In genomic region chr10:80262776-80263365, GRCm38 (mm10) we compare ENCODE assay signal across 23 mouse cellular contexts. TPM values are rescaled to one million over a fixed set of nuclear protein-coding genes. Genes with fewer than 3 reads are reported as not detected.
DNase-seq lines count a peak whose midpoint lies in the region; ATAC-seq and TF ChIP-seq lines count a peak whose summit lies in the region.
"Had no signal": no experiment of that assay in that cellular context is flagged by ENCODE, and none has a peak within 500 bp of the region (broad histone marks: within the 10 kb centered on the region; RNA-seq: fewer than 3 reads in every experiment).

No protein-coding gene starts in this region.

- no peak overlapping the region for H3K4me2 ChIP-seq in forebrain, embryonic 12.5 days
- 0 out of 2 replicates have a peak overlapping the region, but pooled peaks have one; percentile 81 for H3K4me2 ChIP-seq in kidney, postnatal 0 days (ENCODE audit: low read length)
- no peak overlapping the region for H3K4me2 ChIP-seq in kidney, embryonic 15.5 days
- no peak overlapping the region for H3K4me2 ChIP-seq in liver, embryonic 16.5 days (ENCODE audit: low read depth, low read length)
- H3K4me2 ChIP-seq: midbrain, embryonic 13.5 days had no signal

- peak overlapping the region; percentile 21; the same call in 1 of the 2 replicates for H3K4me3 ChIP-seq in forebrain, embryonic 10.5 days
- H3K4me3 ChIP-seq in forebrain, embryonic 12.5 days (replicated peaks): no peak overlapping the region
- no peak overlapping the region for H3K4me3 ChIP-seq in kidney, postnatal 0 days (replicated peaks; ENCODE audit: low read depth, low read length)
- no peak overlapping the region for H3K4me3 ChIP-seq in kidney, embryonic 15.5 days (replicated peaks)
- 0 out of 2 replicates have a peak overlapping the region, but pooled peaks have one; percentile 13 for H3K4me3 ChIP-seq in embryonic facial prominence, embryonic 10.5 days
- H3K4me3 ChIP-seq in liver, embryonic 16.5 days (ENCODE audit: low read depth, low read length): no peak overlapping the region
- H3K4me3 ChIP-seq: midbrain, embryonic 13.5 days had no signal

- H3K27ac ChIP-seq in forebrain, embryonic 10.5 days: no peak overlapping the region
- H3K27ac ChIP-seq in forebrain, embryonic 12.5 days: no peak overlapping the region
- no peak overlapping the region for H3K27ac ChIP-seq in kidney, postnatal 0 days
- H3K27ac ChIP-seq in kidney, embryonic 15.5 days: no peak overlapping the region
- H3K27ac ChIP-seq in embryonic facial prominence, embryonic 10.5 days (replicated peaks): no peak overlapping the region
- H3K27ac ChIP-seq in liver, embryonic 16.5 days (ENCODE audit: low read length): peak overlapping the region; percentile 45; the same call in 1 of the 2 replicates
- H3K27ac ChIP-seq: midbrain, embryonic 13.5 days had no signal

- no peak overlapping the region for H3K9ac ChIP-seq in forebrain, embryonic 12.5 days
- no peak overlapping the region for H3K9ac ChIP-seq in kidney, postnatal 0 days (ENCODE audit: low read depth, low read length)
- no peak overlapping the region for H3K9ac ChIP-seq in kidney, embryonic 15.5 days
- H3K9ac ChIP-seq in liver, embryonic 16.5 days (ENCODE audit: low read depth, low read length): no peak overlapping the region
- H3K9ac ChIP-seq: hindbrain, embryonic 14.5 days; midbrain, embryonic 13.5 days had no signal

- H3K4me1 ChIP-seq in forebrain, embryonic 10.5 days: peaks cover 76% of the 10 kb centered on the region
- H3K4me1 ChIP-seq in forebrain, embryonic 12.5 days: peaks cover 59% of the 10 kb centered on the region
- peaks cover 29% of the 10 kb centered on the region for H3K4me1 ChIP-seq in kidney, postnatal 0 days (replicated peaks; ENCODE audit: insufficient read depth, low read length)
- peaks cover 65% of the 10 kb centered on the region for H3K4me1 ChIP-seq in kidney, embryonic 15.5 days
- peaks cover 70% of the 10 kb centered on the region for H3K4me1 ChIP-seq in embryonic facial prominence, embryonic 10.5 days
- peaks cover 70% of the 10 kb centered on the region for H3K4me1 ChIP-seq in liver, embryonic 16.5 days (ENCODE audit: control insufficient read depth, low read depth, low read length)

- DNase-seq in forebrain, embryonic 10.5 days (ENCODE audit: extremely low spot score, low spot score): no peak
- no peak for DNase-seq in kidney, postnatal 0 days (ENCODE audit: low spot score)
- no peak for DNase-seq in embryonic facial prominence, embryonic 10.5 days (ENCODE audit: low spot score)
- DNase-seq in Muller cell, postnatal 12 days (ENCODE audit: inconsistent ontology term): no peak
- no peak for DNase-seq in urinary bladder, postnatal 10 days (ENCODE audit: low spot score)
- DNase-seq: adrenal gland, adult 2 months; cerebellum, adult 2 months; gastrocnemius, postnatal 14 days; heart, adult 2 months; heart, postnatal 4 days; layer of hippocampus, adult 9-11 months; left cerebral cortex, postnatal 4 days had no signal

- H3K27me3 ChIP-seq in forebrain, embryonic 10.5 days (ENCODE audit: poor library complexity, severe bottlenecking): peaks cover 12% of the 10 kb centered on the region
- H3K27me3 ChIP-seq in forebrain, embryonic 12.5 days: no peaks in the 10 kb centered on the region
- H3K27me3 ChIP-seq in kidney, postnatal 0 days (ENCODE audit: insufficient read depth, low read length): no peaks in the 10 kb centered on the region
- no peaks in the 10 kb centered on the region for H3K27me3 ChIP-seq in kidney, embryonic 15.5 days
- H3K27me3 ChIP-seq in embryonic facial prominence, embryonic 10.5 days (replicated peaks; ENCODE audit: low read depth, poor library complexity, severe bottlenecking): peaks cover 10% of the 10 kb centered on the region; the same call in 1 of the 2 replicates
- H3K27me3 ChIP-seq in liver, embryonic 16.5 days (ENCODE audit: control insufficient read depth, insufficient read depth, low read depth, low read length): no peaks in the 10 kb centered on the region
- H3K27me3 ChIP-seq: embryonic facial prominence, embryonic 13.5 days; limb, embryonic 15.5 days; midbrain, embryonic 13.5 days had no signal

- peaks cover 33% of the 10 kb centered on the region for H3K36me3 ChIP-seq in forebrain, embryonic 10.5 days (replicated peaks)
- H3K36me3 ChIP-seq in forebrain, embryonic 12.5 days (replicated peaks): peaks cover 17% of the 10 kb centered on the region; the same call in 1 of the 2 replicates
- 0 out of 2 replicates have a peak, but pooled peaks cover 12% of the 10 kb centered on the region for H3K36me3 ChIP-seq in kidney, postnatal 0 days (ENCODE audit: insufficient read depth, low read length)
- peaks cover 23% of the 10 kb centered on the region for H3K36me3 ChIP-seq in kidney, embryonic 15.5 days
- peaks cover 29% of the 10 kb centered on the region for H3K36me3 ChIP-seq in embryonic facial prominence, embryonic 10.5 days (replicated peaks)
- peaks cover 4% of the 10 kb centered on the region; the same call in 1 of the 2 replicates for H3K36me3 ChIP-seq in liver, embryonic 16.5 days (ENCODE audit: control insufficient read depth, insufficient read depth)

- WGBS in forebrain, embryonic 10.5 days: 93% methylated on average over 10 of the region's 10 CpGs
- WGBS in forebrain, embryonic 12.5 days: 94% methylated on average over 10 of the region's 10 CpGs
- WGBS in kidney, postnatal 0 days: 90% methylated on average over 10 of the region's 10 CpGs
- 90% methylated on average over 10 of the region's 10 CpGs for WGBS in kidney, embryonic 15.5 days
- 93% methylated on average over 10 of the region's 10 CpGs for WGBS in embryonic facial prominence, embryonic 10.5 days
- 81% methylated on average over 10 of the region's 10 CpGs for WGBS in liver, embryonic 16.5 days (ENCODE audit: insufficient replicate concordance)

- ATAC-seq in forebrain, embryonic 12.5 days (ENCODE audit: low FRiP score): no peak
- no peak for ATAC-seq in kidney, postnatal 0 days (replicated peaks; ENCODE audit: low FRiP score, low read depth)
- ATAC-seq in kidney, embryonic 15.5 days (replicated peaks; ENCODE audit: low FRiP score): no peak
- no peak for ATAC-seq in liver, embryonic 16.5 days (ENCODE audit: low read depth)
- ATAC-seq: forebrain, embryonic 14.5 days; lung, postnatal 0 days; midbrain, embryonic 13.5 days had no signal

- H3K9me3 ChIP-seq in forebrain, embryonic 10.5 days: no peaks in the 10 kb centered on the region
- H3K9me3 ChIP-seq in forebrain, embryonic 12.5 days: no peaks in the 10 kb centered on the region
- H3K9me3 ChIP-seq in kidney, postnatal 0 days (replicated peaks; ENCODE audit: low read length): no peaks in the 10 kb centered on the region
- no peaks in the 10 kb centered on the region for H3K9me3 ChIP-seq in kidney, embryonic 15.5 days (replicated peaks)
- no peaks in the 10 kb centered on the region for H3K9me3 ChIP-seq in embryonic facial prominence, embryonic 10.5 days
- H3K9me3 ChIP-seq in liver, embryonic 16.5 days (replicated peaks; ENCODE audit: control insufficient read depth, low read length): no peaks in the 10 kb centered on the region
- H3K9me3 ChIP-seq: embryonic facial prominence, embryonic 13.5 days; G1E; limb, embryonic 15.5 days; midbrain, embryonic 13.5 days had no signal

- no peak for TF ChIP-seq CTCF in kidney, postnatal 0 days (IDR thresholded peaks at IDR 0.05; ENCODE audit: low read depth)

RNA-seq across cellular contexts. Expression of gene Dazap1, which starts 1.6 kb away (rescaled TPM):
- 48.2 and 52.3 TPM in 2 replicates for polyA plus RNA-seq in forebrain, embryonic 10.5 days (2016; fragmentation: Nextera tagmentation; extraction: Ambion mirVana)
- 65.1 and 69.7 TPM in 2 replicates for polyA plus RNA-seq in forebrain, embryonic 12.5 days (2016; fragmentation: Nextera tagmentation; extraction: Ambion mirVana)
- polyA plus RNA-seq in kidney, postnatal 0 days (2015; fragmentation: Nextera tagmentation; extraction: Ambion mirVana): 43.7 and 44.6 TPM in 2 replicates
- 56.3 and 58.5 TPM in 2 replicates for polyA plus RNA-seq in kidney, embryonic 15.5 days (2015; fragmentation: Nextera tagmentation; extraction: Ambion mirVana)
- 56.2 and 58.5 TPM in 2 replicates for polyA plus RNA-seq in embryonic facial prominence, embryonic 10.5 days (2016; fragmentation: Nextera tagmentation; extraction: Ambion mirVana)
- polyA plus RNA-seq in liver, embryonic 16.5 days (2015; fragmentation: Nextera tagmentation; extraction: Ambion mirVana): 21.1 and 21.3 TPM in 2 replicates

RNA-seq across cellular contexts. Expression of gene Gamt, which starts 2.1 kb away (rescaled TPM):
- 18.3 and 19.1 TPM in 2 replicates for polyA plus RNA-seq in forebrain, embryonic 10.5 days (2016; fragmentation: Nextera tagmentation; extraction: Ambion mirVana)
- polyA plus RNA-seq in forebrain, embryonic 12.5 days (2016; fragmentation: Nextera tagmentation; extraction: Ambion mirVana): 15.9 and 19.0 TPM in 2 replicates
- polyA plus RNA-seq in kidney, postnatal 0 days (2015; fragmentation: Nextera tagmentation; extraction: Ambion mirVana): 25.5 and 26.0 TPM in 2 replicates
- 34.2 and 37.0 TPM in 2 replicates for polyA plus RNA-seq in kidney, embryonic 15.5 days (2015; fragmentation: Nextera tagmentation; extraction: Ambion mirVana)
- polyA plus RNA-seq in embryonic facial prominence, embryonic 10.5 days (2016; fragmentation: Nextera tagmentation; extraction: Ambion mirVana): 24.4 and 25.0 TPM in 2 replicates
- 138 and 166 TPM in 2 replicates for polyA plus RNA-seq in liver, embryonic 16.5 days (2015; fragmentation: Nextera tagmentation; extraction: Ambion mirVana)

RNA-seq across cellular contexts. Expression of gene Ndufs7, which starts 13.9 kb away (rescaled TPM):
- polyA plus RNA-seq in forebrain, embryonic 10.5 days (2016; fragmentation: Nextera tagmentation; extraction: Ambion mirVana): 309 and 314 TPM in 2 replicates
- 201 and 216 TPM in 2 replicates for polyA plus RNA-seq in forebrain, embryonic 12.5 days (2016; fragmentation: Nextera tagmentation; extraction: Ambion mirVana)
- polyA plus RNA-seq in kidney, postnatal 0 days (2015; fragmentation: Nextera tagmentation; extraction: Ambion mirVana): 537 and 556 TPM in 2 replicates
- polyA plus RNA-seq in kidney, embryonic 15.5 days (2015; fragmentation: Nextera tagmentation; extraction: Ambion mirVana): 376 and 387 TPM in 2 replicates
- 303 and 309 TPM in 2 replicates for polyA plus RNA-seq in embryonic facial prominence, embryonic 10.5 days (2016; fragmentation: Nextera tagmentation; extraction: Ambion mirVana)
- 220 and 223 TPM in 2 replicates for polyA plus RNA-seq in liver, embryonic 16.5 days (2015; fragmentation: Nextera tagmentation; extraction: Ambion mirVana)

RNA-seq across cellular contexts. Expression of gene Rps15, which starts 29.4 kb away (rescaled TPM):
- polyA plus RNA-seq in forebrain, embryonic 10.5 days (2016; fragmentation: Nextera tagmentation; extraction: Ambion mirVana): 1,138 and 1,144 TPM in 2 replicates
- 708 and 760 TPM in 2 replicates for polyA plus RNA-seq in forebrain, embryonic 12.5 days (2016; fragmentation: Nextera tagmentation; extraction: Ambion mirVana)
- polyA plus RNA-seq in kidney, postnatal 0 days (2015; fragmentation: Nextera tagmentation; extraction: Ambion mirVana): 974 and 1,069 TPM in 2 replicates
- polyA plus RNA-seq in kidney, embryonic 15.5 days (2015; fragmentation: Nextera tagmentation; extraction: Ambion mirVana): 1,002 and 1,019 TPM in 2 replicates
- 1,079 and 1,119 TPM in 2 replicates for polyA plus RNA-seq in embryonic facial prominence, embryonic 10.5 days (2016; fragmentation: Nextera tagmentation; extraction: Ambion mirVana)
- 460 and 501 TPM in 2 replicates for polyA plus RNA-seq in liver, embryonic 16.5 days (2015; fragmentation: Nextera tagmentation; extraction: Ambion mirVana)

RNA-seq across cellular contexts. Expression of gene Apc2, which starts 32.9 kb away (rescaled TPM):
- polyA plus RNA-seq in forebrain, embryonic 10.5 days (2016; fragmentation: Nextera tagmentation; extraction: Ambion mirVana): 19.4 and 27.0 TPM in 2 replicates
- polyA plus RNA-seq in forebrain, embryonic 12.5 days (2016; fragmentation: Nextera tagmentation; extraction: Ambion mirVana): 144 and 165 TPM in 2 replicates
- polyA plus RNA-seq in kidney, postnatal 0 days (2015; fragmentation: Nextera tagmentation; extraction: Ambion mirVana): 0.51 and 0.86 TPM in 2 replicates
- polyA plus RNA-seq in kidney, embryonic 15.5 days (2015; fragmentation: Nextera tagmentation; extraction: Ambion mirVana): 1.6 and 2.4 TPM in 2 replicates
- 11.8 and 12.6 TPM in 2 replicates for polyA plus RNA-seq in embryonic facial prominence, embryonic 10.5 days (2016; fragmentation: Nextera tagmentation; extraction: Ambion mirVana)
- polyA plus RNA-seq in liver, embryonic 16.5 days (2015; fragmentation: Nextera tagmentation; extraction: Ambion mirVana): 0.12 and 0.23 TPM in 2 replicates
- polyA plus RNA-seq: erythroblast, embryonic 14.5 days had no signal

Comparison
In these comparisons a context has a peak if more than half of its experiments do, and no peak if none do; other contexts are left out.
1. H3K4me3 ChIP-seq: peak in forebrain, embryonic 10.5 days (single experiment) and embryonic facial prominence, embryonic 10.5 days (single experiment); none in forebrain, embryonic 12.5 days (single experiment), kidney, postnatal 0 days (single experiment), kidney, embryonic 15.5 days (single experiment) and liver, embryonic 16.5 days (single experiment).